Mouse (Mus musculus) urinary bladder, adult 2 months (tissue): ENCODE data around the gene Ppp2ca. TPM values are rescaled to one million over a fixed set of nuclear protein-coding genes. Genes with fewer than 3 reads are reported as not detected.
A peak's percentile ranks its signal among the peaks of the same experiment; 100 is the strongest.
"Not testable (repeated sequence)": the region's sequence is repeated elsewhere in the genome, so short reads cannot be mapped to it uniquely, and the experiment has no call there.

ENCODE experiments used
- DNase-seq: peaks from one replicate; pipeline ENCODE4 v3.0.0; 2022; ENCODE audit warnings: low spot score
- polyA plus RNA-seq: library from polyadenylated mRNA; depleted of rRNA; stranded (reverse); fragments of >200 nt; gene quantifications from 2 replicates; pipeline ENCODE4 v1.2.3, GENCODE M21; 2012

The Ppp2ca gene
- polyA plus RNA-seq, 1 experiment, result 49.0 TPM

DNA sequence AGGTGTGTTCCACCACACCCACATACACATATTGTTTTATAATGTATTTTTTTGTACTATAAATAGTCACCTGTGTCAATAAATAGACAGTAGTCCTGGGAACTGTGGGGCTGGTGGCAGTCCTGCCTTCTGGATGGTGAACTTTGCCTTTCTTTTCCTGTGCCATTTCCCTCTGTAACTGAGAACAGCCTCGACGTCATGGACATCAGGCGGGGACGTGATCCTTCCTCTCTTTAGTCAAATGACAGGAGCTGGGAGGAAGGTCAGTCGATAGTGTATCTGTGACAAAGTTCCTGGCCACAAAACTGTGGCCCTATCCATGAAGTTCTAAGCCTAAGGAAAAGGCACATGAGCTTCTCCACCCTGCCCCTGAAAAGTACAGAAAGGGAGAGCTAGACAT, 3.9 kb upstream of the Ppp2ca start:
- no peak for DNase-seq

DNA sequence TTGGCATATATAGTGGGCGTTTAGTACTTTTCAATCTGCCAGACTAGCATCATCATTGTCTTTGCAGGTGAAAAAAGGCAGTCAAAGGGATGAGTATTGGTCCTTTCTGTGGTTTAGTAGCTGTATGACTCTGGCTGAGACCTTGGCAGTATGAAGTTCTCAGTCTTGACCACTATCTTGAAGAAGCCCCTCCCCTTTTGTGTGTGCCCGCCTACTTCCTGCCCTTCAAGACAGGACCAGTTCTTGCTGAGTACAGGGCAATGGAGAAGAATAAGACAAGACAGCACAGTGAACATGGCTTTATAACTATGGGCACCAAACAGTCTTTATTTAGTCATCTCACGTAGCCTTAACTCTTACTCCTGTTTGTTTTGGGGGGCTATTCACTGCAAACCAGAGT, 1.5 kb upstream of the Ppp2ca start:
- DNase-seq, result no peak

- no peak for DNase-seq
Observed at GRCm38 (mm10) chr11:52097596-52097995, 885 bp upstream of the Ppp2ca start.

- peak; percentile 73 for DNase-seq
Observed at GRCm38 (mm10) chr11:52099031-52099761, 715 bp downstream of the Ppp2ca start.

DNA sequence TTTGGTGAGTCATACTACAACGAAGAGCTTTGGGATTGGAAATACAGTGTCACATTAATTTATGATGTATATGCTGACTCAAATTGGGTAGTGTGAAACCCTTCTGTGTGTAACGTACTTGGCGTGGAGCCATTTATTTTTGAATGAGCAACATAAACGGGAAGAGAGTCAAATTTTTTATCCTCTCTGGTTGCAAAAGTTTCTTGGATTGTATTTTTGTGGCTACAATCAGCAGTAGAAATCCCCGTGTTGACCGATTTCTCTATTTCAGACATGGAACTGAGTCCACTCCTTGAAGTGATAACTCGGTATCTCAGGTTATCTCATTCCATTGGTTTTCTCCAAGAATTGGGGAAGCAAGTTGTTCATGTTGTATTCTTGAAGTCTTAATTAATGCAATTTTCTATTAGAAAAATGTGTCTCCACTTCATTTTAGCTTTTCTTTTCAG, 1.3 kb downstream of the Ppp2ca start:
- no peak for DNase-seq

DNA sequence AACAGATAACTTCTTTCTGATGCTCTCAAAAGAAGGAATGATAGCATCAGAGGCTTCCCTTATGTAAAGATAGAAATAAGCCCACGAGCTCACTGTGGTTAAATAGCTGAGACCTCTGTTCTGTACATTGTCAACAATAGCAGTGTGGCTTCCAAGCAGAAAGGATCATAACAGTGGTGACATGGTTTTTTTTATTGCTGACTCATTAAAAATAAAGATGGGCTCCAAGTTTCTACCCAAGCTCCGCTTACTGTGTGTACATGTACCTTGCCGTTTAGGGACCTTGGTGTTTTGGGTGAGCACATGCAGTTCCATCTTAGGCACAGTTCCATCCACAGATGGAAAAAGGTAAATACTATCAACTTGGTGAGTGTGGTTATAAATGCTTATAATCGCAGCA, 4.5 kb downstream of the Ppp2ca start:
- no peak for DNase-seq

GRCm38 (mm10) chr11:52105503-52105902, 7.0 kb downstream of the Ppp2ca start:
- DNase-seq, result no peak

- no peak for DNase-seq
Observed at GRCm38 (mm10) chr11:52106037-52106436, 7.6 kb downstream of the Ppp2ca start.

DNA sequence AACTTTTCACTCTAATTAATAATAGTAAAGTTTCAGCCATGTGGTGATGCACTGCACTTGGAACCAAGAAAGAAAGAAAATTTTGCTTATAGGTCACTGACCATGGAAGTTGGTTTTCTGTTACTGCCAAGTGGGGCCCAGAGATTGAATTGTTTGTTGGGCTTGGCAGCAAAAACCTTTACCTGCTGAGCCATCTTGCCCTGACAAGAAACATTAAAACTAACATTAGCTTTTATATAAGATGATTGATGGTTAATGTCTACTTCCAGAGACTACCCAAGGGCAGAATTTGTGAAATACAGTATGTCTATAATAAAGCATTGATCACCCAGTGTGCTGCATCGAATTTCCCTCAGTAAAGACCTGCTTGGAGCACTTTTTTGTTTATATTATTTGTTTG, 8.0 kb downstream of the Ppp2ca start:
- no peak for DNase-seq

- no peak for DNase-seq
Observed at GRCm38 (mm10) chr11:52108796-52109195, 10.3 kb downstream of the Ppp2ca start.

- no peak for DNase-seq
Observed at GRCm38 (mm10) chr11:52109421-52109820, 10.9 kb downstream of the Ppp2ca start.

- DNase-seq, result no peak
Observed at GRCm38 (mm10) chr11:52115479-52115878, 17.0 kb downstream of the Ppp2ca start.

DNA sequence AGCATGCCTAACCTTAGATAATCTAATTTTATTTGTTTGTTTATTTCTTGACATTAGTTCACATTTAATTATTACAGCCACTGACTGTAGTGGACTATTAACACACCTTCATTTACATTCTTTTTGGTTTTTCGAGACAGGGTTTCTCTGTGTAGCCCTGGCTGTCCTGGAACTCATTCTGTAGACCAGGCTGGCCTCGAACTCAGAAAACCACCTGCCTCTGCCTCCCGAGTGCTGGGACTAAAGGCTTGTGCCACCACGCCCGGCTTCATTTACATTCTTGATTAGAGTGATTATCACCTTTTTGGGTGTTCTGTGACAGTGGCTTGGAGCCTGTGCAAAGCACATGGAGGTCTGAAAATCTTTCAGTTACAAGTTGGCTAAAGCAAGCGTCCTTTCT, 17.6 kb downstream of the Ppp2ca start:
- DNase-seq, result not testable (repeated sequence)

DNA sequence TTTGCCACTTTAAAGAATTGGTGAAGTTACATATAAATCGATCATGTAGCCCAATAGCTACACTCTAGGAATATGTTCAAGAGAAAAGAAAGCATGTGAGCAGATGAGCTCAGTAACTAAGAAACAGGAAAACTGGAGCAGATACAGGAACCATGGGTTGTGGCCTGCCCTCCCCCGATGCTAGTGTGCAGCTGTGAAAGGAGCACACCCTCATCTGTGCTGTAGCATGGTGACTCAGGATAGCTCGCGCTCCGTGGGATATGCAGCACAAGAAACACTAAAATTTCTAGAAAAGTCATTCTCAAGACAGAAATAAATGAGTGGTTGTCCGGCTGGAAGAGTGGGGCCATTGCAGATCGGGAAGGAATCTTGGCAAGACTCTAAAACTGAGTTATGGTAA, 18.7 kb downstream of the Ppp2ca start:
- DNase-seq, result no peak

DNA sequence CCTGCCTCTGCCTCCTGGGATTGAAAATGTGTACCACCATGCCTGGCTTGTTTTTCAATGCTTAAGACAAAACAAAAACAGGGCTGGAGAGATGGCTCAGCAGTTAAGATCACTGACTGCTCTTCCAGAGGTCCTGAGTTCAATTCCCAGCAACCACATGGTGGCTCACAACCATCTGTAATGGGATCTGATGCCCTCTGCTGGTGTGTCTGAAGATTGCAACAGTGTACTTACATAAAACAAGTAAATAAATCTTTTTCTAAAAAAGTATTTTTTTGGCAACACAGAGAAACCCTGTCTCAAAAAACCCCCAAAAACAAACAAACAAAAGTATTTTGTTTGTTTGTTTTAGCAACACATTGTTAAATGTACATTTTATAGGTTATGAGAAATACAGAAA, 21.9 kb downstream of the Ppp2ca start:
- not testable (repeated sequence) for DNase-seq

GRCm38 (mm10) chr11:52122045-52122444, 23.6 kb downstream of the Ppp2ca start:
- no peak for DNase-seq

DNA sequence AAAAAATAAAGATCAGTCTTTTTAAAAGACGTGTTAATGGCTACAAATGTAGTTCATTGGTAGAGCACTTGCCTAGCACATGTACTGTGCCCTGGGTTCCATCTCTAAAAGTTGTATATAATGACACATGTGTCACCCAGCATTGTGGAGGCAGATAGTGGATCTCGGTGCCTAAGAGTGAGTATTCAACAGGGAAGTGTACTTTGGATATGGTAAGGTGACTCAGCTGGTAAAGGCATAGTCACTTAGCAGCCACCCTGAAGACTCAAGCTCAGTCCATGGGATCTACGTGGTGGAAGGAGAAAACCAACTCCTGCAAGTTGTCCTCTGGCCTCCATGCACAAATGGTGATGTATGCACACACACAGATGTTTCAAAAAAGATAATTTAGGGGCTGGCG, 26.0 kb downstream of the Ppp2ca start:
- no peak for DNase-seq

- DNase-seq, result no peak
Observed at GRCm38 (mm10) chr11:52127169-52127568, 28.7 kb downstream of the Ppp2ca start.

- no peak for DNase-seq
Observed at GRCm38 (mm10) chr11:52127760-52128159, 29.3 kb downstream of the Ppp2ca start.

DNA sequence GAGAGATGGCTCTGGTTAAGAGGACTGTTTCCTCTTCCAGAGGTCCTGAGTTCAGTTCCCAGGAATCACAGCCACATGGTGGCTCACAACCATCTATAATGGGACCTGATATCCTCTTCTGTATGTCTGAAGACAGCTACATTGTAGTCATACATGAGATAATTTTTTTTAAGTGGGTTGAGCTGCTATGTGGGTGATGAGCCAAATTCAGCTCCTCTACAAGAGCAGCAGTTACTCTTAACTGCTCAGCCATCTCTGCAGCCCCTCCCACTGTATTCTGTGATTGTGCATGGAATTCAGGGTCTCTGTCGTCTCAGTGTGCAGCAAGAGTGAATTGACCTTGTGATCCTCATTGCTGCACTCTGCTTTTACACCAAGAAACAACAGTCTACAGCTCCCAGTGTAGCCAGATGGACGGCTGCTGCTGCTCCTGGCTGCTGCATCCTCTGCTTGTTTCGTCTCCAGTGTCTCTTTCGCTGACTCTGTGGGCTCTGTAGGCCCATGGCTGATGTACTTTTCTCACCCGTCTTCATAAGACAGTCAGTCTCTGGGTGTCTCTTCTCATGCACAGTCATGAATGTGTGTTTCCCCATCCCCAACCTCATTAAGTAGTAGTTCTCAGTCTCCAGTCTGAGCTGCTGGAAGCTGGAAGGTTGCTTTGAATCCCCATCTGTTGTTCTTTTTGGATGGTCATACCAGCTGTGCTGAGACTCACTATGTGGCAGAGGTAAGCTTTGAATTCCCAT, 30.0 kb downstream of the Ppp2ca start:
- no peak for DNase-seq

- DNase-seq, result no peak
Observed at GRCm38 (mm10) chr11:52129171-52129570, 30.7 kb downstream of the Ppp2ca start.

- DNase-seq, result no peak
Observed at GRCm38 (mm10) chr11:52129621-52130450, 31.4 kb downstream of the Ppp2ca start.
